Mouse (Mus musculus) olfactory bulb, adult 2 months (tissue): Measurements from ENCODE around the gene Ctbp1. TPM values are rescaled to one million over a fixed set of nuclear protein-coding genes. Genes with fewer than 3 reads are reported as not detected.

Source experiments
- H3K27ac ChIP-seq: fragments of 200-500 bp; 2 replicates; pipeline ENCODE4 v1.5.1; 2012; ENCODE audit warnings: low read depth, low read length; ENCODE audit not compliant: insufficient read depth
- H3K4me1 ChIP-seq: fragments of 200-500 bp; 2 replicates; pipeline ENCODE4 v1.6.1; 2012; ENCODE audit warnings: low read length; ENCODE audit not compliant: control insufficient read depth, insufficient read depth
- H3K4me3 ChIP-seq: fragments of 200-500 bp; 2 replicates; pipeline ENCODE4 v1.5.1; 2012; ENCODE audit warnings: mild to moderate bottlenecking, low read depth, low read length, moderate library complexity; ENCODE audit not compliant: insufficient read depth
- CTCF ChIP-seq: fragments of 200-500 bp; IDR thresholded peaks from 2 replicates; pipeline ENCODE4 v1.5.1; 2012; ENCODE audit warnings: low read depth, mild to moderate bottlenecking, low read length, moderate library complexity; ENCODE audit not compliant: insufficient read depth
- POLR2A ChIP-seq: fragments of 200-500 bp; IDR thresholded peaks from 2 replicates; pipeline ENCODE4 v1.6.1; 2012; ENCODE audit warnings: mild to moderate bottlenecking, low read depth, low read length, moderate library complexity; ENCODE audit not compliant: insufficient read depth
- WGBS: fragments of 180-500 bp; shearing (Covaris S2); methylation state at CpG from one replicate; pipeline ENCODE4 v1.1.7; 2018; 5-methylcytosine and 5-hydroxymethylcytosine counted together
- polyA plus RNA-seq: library from polyadenylated mRNA; stranded (reverse); fragments of >200 nt; gene quantifications from 2 replicates; pipeline ENCODE4 v1.2.4, GENCODE M21; 2012; ENCODE audit warnings: low replicate concordance; ENCODE audit not compliant: missing spikeins, insufficient read depth, insufficient read length

Gene Ctbp1
- polyA plus RNA-seq, 1 experiment = not detected

- no peak overlapping the region for H3K27ac ChIP-seq
- no peak for TF ChIP-seq CTCF
- no peak for TF ChIP-seq POLR2A
- H3K4me1 ChIP-seq = no peaks in the 10 kb centered on the region
- no peak overlapping the region for H3K4me3 ChIP-seq
- WGBS = 72% methylated on average over 12 of the region's 12 CpGs
Measured at GRCm38 (mm10) chr5:33248186-33248585, 26.6 kb downstream of the Ctbp1 start.

DNA sequence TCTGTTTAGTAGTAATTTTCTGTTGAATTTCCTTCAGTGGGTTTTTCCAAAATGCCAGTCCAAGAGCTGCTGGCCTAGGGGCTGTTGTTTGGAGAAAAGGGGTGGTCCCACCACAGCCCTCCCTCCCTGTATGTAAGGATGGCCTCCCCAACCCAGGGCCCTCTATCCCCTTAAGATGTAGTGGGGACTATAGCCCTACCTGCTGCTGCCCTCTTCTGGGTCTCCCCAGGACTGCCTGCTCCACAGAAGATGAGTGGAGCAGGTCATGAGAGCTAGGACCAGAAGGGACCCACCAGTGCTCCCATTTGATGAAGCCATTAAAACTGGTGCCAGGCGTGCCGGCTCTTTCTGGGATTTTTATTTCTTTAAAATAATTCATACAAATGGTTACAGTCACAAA, 27.4 kb downstream of the Ctbp1 start:
- Histone ChIP-seq H3K4me1 (no peaks in the 10 kb centered on the region), H3K27ac (no peak overlapping the region), H3K4me3 (no peak overlapping the region)
- TF ChIP-seq CTCF (no peak), POLR2A (no peak)
- 80% methylated on average over 2 of the region's 2 CpGs for WGBS

DNA sequence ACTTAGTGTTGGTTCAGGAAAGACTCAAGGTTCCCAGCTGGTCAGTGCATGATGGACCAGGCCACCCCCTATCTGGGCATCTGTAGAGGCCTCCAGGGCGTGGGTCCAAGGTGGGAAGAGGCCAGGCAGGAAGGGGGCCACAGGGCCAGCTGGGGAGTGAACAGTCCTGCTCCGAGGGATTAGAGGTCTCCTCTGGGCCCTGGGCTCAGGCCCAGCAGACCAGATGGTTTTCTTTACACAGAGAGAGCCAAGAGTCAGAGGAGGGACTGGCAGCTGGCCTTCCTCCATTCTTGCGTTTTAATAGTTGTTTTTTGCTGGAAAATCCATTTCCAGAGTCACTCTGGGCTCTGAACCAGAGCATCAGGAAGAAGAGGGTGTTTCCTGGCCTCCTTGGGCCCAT, 29.1 kb downstream of the Ctbp1 start:
- Histone ChIP-seq H3K4me3 (no peak overlapping the region), H3K4me1 (no peaks in the 10 kb centered on the region), H3K27ac (no peak overlapping the region)
- TF ChIP-seq POLR2A (no peak), CTCF (no peak)
- 23% methylated on average over 3 of the region's 3 CpGs for WGBS

GRCm38 (mm10) chr5:33244377-33244920, 30.3 kb downstream of the Ctbp1 start:
- 77% methylated on average over 5 of the region's 5 CpGs for WGBS
- no peak overlapping the region for H3K27ac ChIP-seq
- TF ChIP-seq POLR2A (no peak), CTCF (no peak)

GRCm38 (mm10) chr5:33239934-33240333, 34.9 kb downstream of the Ctbp1 start:
- H3K27ac ChIP-seq = no peak overlapping the region
- 45% methylated on average over 3 of the region's 3 CpGs for WGBS
- no peak overlapping the region for H3K4me3 ChIP-seq
- peaks cover 10% of the 10 kb centered on the region for H3K4me1 ChIP-seq
- no peak for TF ChIP-seq CTCF
- no peak for TF ChIP-seq POLR2A

More at GRCm38 (mm10) chr5:33244377-33244920, 30.3 kb downstream of the Ctbp1 start:
- Histone ChIP-seq H3K4me1 (0 out of 2 replicates have a peak, but pooled peaks cover 3% of the 10 kb centered on the region), H3K4me3 (no peak overlapping the region)

- WGBS = 86% methylated on average over 3 of the region's 3 CpGs
- peaks cover 10% of the 10 kb centered on the region for H3K4me1 ChIP-seq
- no peak overlapping the region for H3K27ac ChIP-seq
- no peak overlapping the region for H3K4me3 ChIP-seq
- TF ChIP-seq CTCF (no peak), POLR2A (no peak)
Measured at GRCm38 (mm10) chr5:33239111-33239714, 35.6 kb downstream of the Ctbp1 start.

GRCm38 (mm10) chr5:33238256-33238645, 36.5 kb downstream of the Ctbp1 start:
- no peak for TF ChIP-seq POLR2A
- no peak for TF ChIP-seq CTCF
- no peak overlapping the region for H3K27ac ChIP-seq
- no peak overlapping the region for H3K4me3 ChIP-seq
- peaks cover 10% of the 10 kb centered on the region for H3K4me1 ChIP-seq
- 71% methylated on average over 3 of the region's 3 CpGs for WGBS

DNA sequence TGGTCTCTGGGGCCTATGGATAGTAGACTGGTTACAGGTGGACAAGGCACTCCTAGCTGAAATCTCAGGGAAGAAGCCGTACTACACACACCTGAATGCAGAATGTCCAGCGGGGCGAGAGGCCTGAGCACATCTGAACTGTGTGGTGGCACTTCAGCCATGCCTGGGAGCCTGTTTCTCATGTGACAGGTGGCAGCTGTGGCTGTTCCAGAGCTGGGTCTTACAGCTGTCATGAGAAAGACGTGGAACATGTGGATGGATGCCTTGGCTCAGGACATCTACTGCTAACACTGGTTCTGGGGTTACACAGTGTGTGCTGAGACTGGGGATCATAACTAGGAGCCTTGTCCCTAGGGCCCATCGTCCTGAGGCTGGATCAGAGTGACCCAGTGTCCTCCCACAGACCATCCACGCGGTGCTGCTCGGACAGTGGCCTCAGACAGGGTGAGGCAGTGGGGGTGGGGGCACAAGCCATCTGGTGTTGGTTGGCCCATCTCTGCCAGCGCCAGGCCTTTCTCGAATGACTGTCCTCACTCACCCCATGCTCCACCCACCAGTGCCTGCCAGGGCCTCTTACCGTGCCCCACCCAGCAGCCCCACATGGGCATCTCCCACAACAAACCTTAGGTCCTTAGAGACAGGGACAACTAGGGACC, 37.1 kb downstream of the Ctbp1 start:
- Histone ChIP-seq H3K4me1 (peaks cover 10% of the 10 kb centered on the region), H3K4me3 (no peak overlapping the region), H3K27ac (no peak overlapping the region)
- TF ChIP-seq CTCF (no peak), POLR2A (no peak)
- WGBS = 87% methylated on average over 11 of the region's 11 CpGs

- Histone ChIP-seq H3K4me1 (peaks cover 10% of the 10 kb centered on the region), H3K4me3 (no peak overlapping the region), H3K27ac (no peak overlapping the region)
- TF ChIP-seq POLR2A (no peak), CTCF (no peak)
- 66% methylated on average over 13 of the region's 13 CpGs for WGBS
Measured at GRCm38 (mm10) chr5:33234391-33235031, 40.3 kb downstream of the Ctbp1 start.
